Mouse (Mus musculus) CH12.LX (cell line): ENCODE results near the gene Vwf. TPM values are rescaled to one million over a fixed set of nuclear protein-coding genes. Genes with fewer than 3 reads are reported as not detected.

Experiments used
- DNase-seq: peaks from one replicate; pipeline ENCODE4 v3.0.0-alpha.2; 2013; ENCODE audit errors: extremely low read depth
- H3K27ac ChIP-seq: 2 replicates; pipeline ENCODE4 v1.5.1; 2012; ENCODE audit warnings: low read depth, mild to moderate bottlenecking, control low read depth, moderate library complexity; ENCODE audit not compliant: insufficient read depth
- H3K27me3 ChIP-seq: replicated peaks from 2 replicates; pipeline ENCODE3; 2012; ENCODE audit warnings: inconsistent platforms
- H3K36me3 ChIP-seq, 2 experiments: replicated peaks in 1 of 2; 2 replicates each; pipeline versions ENCODE3 to v1.6.1; 2012; ENCODE audit warnings: inconsistent platforms in 1 of 2, low read length in 1 of 2, mild to moderate bottlenecking in 1 of 2, mixed read lengths in 1 of 2, moderate library complexity in 1 of 2; ENCODE audit not compliant: control insufficient read depth in 1 of 2, insufficient read depth in 1 of 2
- H3K4me1 ChIP-seq, 2 experiments: 2 replicates each; pipeline ENCODE4 v1.6.1; 2012; ENCODE audit warnings: inconsistent platforms in 1 of 2, moderate library complexity in 1 of 2; ENCODE audit not compliant: insufficient read depth in 2 of 2, control insufficient read depth in 1 of 2
- H3K4me2 ChIP-seq: 2 replicates; pipeline ENCODE4 v1.6.1; 2012; ENCODE audit warnings: low read depth, mild to moderate bottlenecking, control low read depth; ENCODE audit not compliant: poor library complexity, insufficient read depth, severe bottlenecking
- H3K4me3 ChIP-seq, 3 experiments: fragments of 150-350 bp in 1 of 3; sonication (generic) in 1 of 3; replicated peaks in 1 of 3; 2 replicates each; pipeline versions ENCODE3 to v1.5.1; 2011 to 2012; ENCODE audit warnings: low read depth in 2 of 3, low read length in 2 of 3, mild to moderate bottlenecking in 2 of 3, moderate library complexity in 2 of 3, control low read depth in 1 of 3, improper control_type of control experiment in 1 of 3, inconsistent platforms in 1 of 3, mixed read lengths in 1 of 3; ENCODE audit not compliant: poor library complexity in 1 of 3
- H3K79me2 ChIP-seq: replicated peaks from 2 replicates; pipeline ENCODE4 v1.6.1; 2012; ENCODE audit warnings: mild to moderate bottlenecking, moderate library complexity; ENCODE audit not compliant: control insufficient read depth, poor library complexity, insufficient read depth, severe bottlenecking; ENCODE audit errors: extremely low read depth
- H3K9ac ChIP-seq: 2 replicates; pipeline ENCODE4 v1.6.1; 2012; ENCODE audit warnings: low read depth, mild to moderate bottlenecking, control low read depth, moderate library complexity; ENCODE audit not compliant: insufficient read depth
- H3K9me3 ChIP-seq: replicated peaks from 2 replicates; pipeline ENCODE3; 2012; ENCODE audit warnings: low read length, inconsistent platforms, mixed read lengths
- CHD1 ChIP-seq: IDR thresholded peaks from 2 replicates; pipeline ENCODE4 v1.6.1; 2012; ENCODE audit warnings: low read depth, low read length, improper control_type of control experiment, inconsistent platforms
- CHD2 ChIP-seq: IDR thresholded peaks from 2 replicates; pipeline ENCODE4 v1.6.1; 2011; ENCODE audit warnings: low read length, improper control_type of control experiment
- CTCF ChIP-seq, 2 experiments: IDR thresholded peaks in 1 of 2; conservative IDR thresholded peaks in 1 of 2; 2 replicates each; pipeline ENCODE4 v1.5.1; 2011 to 2012; ENCODE audit warnings: low read depth in 2 of 2, low read length in 2 of 2, improper control_type of control experiment in 1 of 2, inconsistent platforms in 1 of 2, mild to moderate bottlenecking in 1 of 2, moderate library complexity in 1 of 2
- GABPA ChIP-seq: IDR thresholded peaks from 2 replicates; pipeline ENCODE4 v1.6.1; 2012; ENCODE audit warnings: low read depth, low read length, improper control_type of control experiment, inconsistent platforms; ENCODE audit not compliant: insufficient replicate concordance
- HCFC1 ChIP-seq: IDR thresholded peaks from 2 replicates; pipeline ENCODE4 v1.6.1; 2012; ENCODE audit warnings: low read depth, mild to moderate bottlenecking, inconsistent platforms, low read length, improper control_type of control experiment
- KAT2A ChIP-seq: IDR thresholded peaks from 2 replicates; pipeline ENCODE4 v1.6.1; 2012; ENCODE audit warnings: low read length, improper control_type of control experiment, inconsistent platforms; ENCODE audit not compliant: insufficient replicate concordance
- MAFK ChIP-seq: IDR thresholded peaks from 2 replicates; pipeline ENCODE4 v1.6.1; 2011; ENCODE audit warnings: low read length, improper control_type of control experiment; ENCODE audit not compliant: insufficient replicate concordance
- PAX5 ChIP-seq: IDR thresholded peaks from 2 replicates; pipeline ENCODE4 v1.6.1; 2012; ENCODE audit warnings: low read length, inconsistent platforms, mixed read lengths
- POLR2A ChIP-seq: IDR thresholded peaks from 2 replicates; pipeline ENCODE4 v1.6.1; 2011; ENCODE audit warnings: low read depth, mild to moderate bottlenecking, improper control_type of control experiment, low read length
- POLR2AphosphoS2 ChIP-seq: IDR thresholded peaks from 2 replicates; pipeline ENCODE4 v1.6.1; 2011; ENCODE audit warnings: low read depth, low read length, improper control_type of control experiment
- RCOR1 ChIP-seq: conservative IDR thresholded peaks from 2 replicates; pipeline ENCODE4 v1.6.1; 2012; ENCODE audit warnings: low read depth, mild to moderate bottlenecking, inconsistent platforms, low read length, improper control_type of control experiment
- SIN3A ChIP-seq: IDR thresholded peaks from 2 replicates; pipeline ENCODE4 v1.6.1; 2012; ENCODE audit warnings: low read length, improper control_type of control experiment, inconsistent platforms
- TBP ChIP-seq: conservative IDR thresholded peaks from 2 replicates; pipeline ENCODE4 v1.6.1; 2011; ENCODE audit warnings: low read depth, low read length, improper control_type of control experiment
- TCF12 ChIP-seq: IDR thresholded peaks from 2 replicates; pipeline ENCODE4 v1.6.1; 2014; ENCODE audit warnings: low read depth, mild to moderate bottlenecking, inconsistent platforms, low read length, improper control_type of control experiment
- USF1 ChIP-seq: IDR thresholded peaks from 2 replicates; pipeline ENCODE4 v1.6.1; 2014; ENCODE audit warnings: low read depth, mild to moderate bottlenecking, inconsistent platforms, low read length, improper control_type of control experiment
- USF2 ChIP-seq: conservative IDR thresholded peaks from 2 replicates; pipeline ENCODE4 v1.6.1; 2011; ENCODE audit warnings: low read depth, low read length, improper control_type of control experiment
- ZMIZ1 ChIP-seq: IDR thresholded peaks from 2 replicates; pipeline ENCODE4 v1.6.1; 2012; ENCODE audit warnings: low read depth, mild to moderate bottlenecking, inconsistent platforms, low read length, improper control_type of control experiment
- dilution Hi-C: fragments of 300-500 bp; cut with MboI; formaldehyde crosslinking; loops from 2 replicates; pipeline ENCODE4 v1.14.3; 2020; ENCODE audit warnings: low sequenced_read_pairs; ENCODE audit not compliant: extremely low pct_unique_long_range_greater_than_20kb, extremely low pct_ligation_motif_present
- in situ Hi-C: fragments of 300-500 bp; cut with MboI; formaldehyde crosslinking; loops from 3 replicates; pipeline ENCODE4 v1.14.3; 2019; ENCODE audit warnings: low sequenced_read_pairs, low pct_ligation_motif_present, low pct_unique_long_range_greater_than_20kb, mixed read lengths
- polyA plus RNA-seq: library from polyadenylated mRNA; unstranded; fragments of >175 nt; gene quantifications from 2 replicates; pipeline ENCODE4 v1.2.1, GENCODE M21; 2012; ENCODE audit warnings: low read depth; ENCODE audit not compliant: insufficient read length
- total RNA-seq, 2 experiments: library from RNA; depleted of rRNA; stranded (reverse); fragments of 300-350 nt in 1 of 2; fragments of >200 nt in 1 of 2; gene quantifications; 2 replicates each; pipeline ENCODE4 v1.2.3; 2012 to 2014

Vwf gene
- total and polyA plus RNA-seq, 3 experiments = not detected

DNA sequence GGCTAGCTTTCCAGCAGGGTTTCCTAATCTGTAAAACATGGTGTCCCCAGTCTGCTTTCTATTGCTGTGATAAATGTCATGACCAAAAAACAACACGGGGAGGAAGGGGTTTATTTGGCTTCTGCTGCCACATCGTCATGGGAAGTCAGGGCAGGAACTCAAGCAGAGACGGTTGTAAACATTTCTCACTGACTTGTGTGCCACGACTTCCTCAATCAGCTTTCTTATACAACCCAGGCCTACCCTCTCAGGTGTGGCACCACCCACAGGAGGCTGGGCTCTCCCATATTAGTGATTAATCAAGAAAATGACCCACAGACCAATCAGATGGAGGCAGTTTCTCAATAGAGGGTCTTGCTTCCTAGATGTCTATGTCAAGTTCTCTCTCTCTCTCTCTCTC lies 48.3 kb downstream of the Vwf start:
- no peak overlapping the region for H3K27ac ChIP-seq
- in situ Hi-C loops (no loop called here), dilution Hi-C loops (no loop called here)
- H3K27me3 ChIP-seq = peaks cover 99% of the 10 kb centered on the region
- H3K4me2 ChIP-seq = no peak overlapping the region
- H3K9me3 ChIP-seq = no peaks in the 10 kb centered on the region
- TF ChIP-seq POLR2AphosphoS2 (no peak), USF1 (no peak), MAFK (no peak), CTCF (conservative IDR thresholded peaks at IDR 0.05 in 1 of 2, IDR thresholded peaks at IDR 0.05 in 1 of 2; ENCODE audit: low read depth in 2 of 2, low read length in 2 of 2) (no peak), TCF12 (no peak), HCFC1 (no peak), ZMIZ1 (no peak), CHD1 (no peak), TBP (no peak), PAX5 (no peak), RCOR1 (no peak)
- no peaks in the 10 kb centered on the region for H3K36me3 ChIP-seq
- no peak for DNase-seq
- H3K4me3 ChIP-seq = no peak overlapping the region
- H3K9ac ChIP-seq = no peak overlapping the region
- no peaks in the 10 kb centered on the region for H3K4me1 ChIP-seq
- no peaks in the 10 kb centered on the region for H3K79me2 ChIP-seq

DNA sequence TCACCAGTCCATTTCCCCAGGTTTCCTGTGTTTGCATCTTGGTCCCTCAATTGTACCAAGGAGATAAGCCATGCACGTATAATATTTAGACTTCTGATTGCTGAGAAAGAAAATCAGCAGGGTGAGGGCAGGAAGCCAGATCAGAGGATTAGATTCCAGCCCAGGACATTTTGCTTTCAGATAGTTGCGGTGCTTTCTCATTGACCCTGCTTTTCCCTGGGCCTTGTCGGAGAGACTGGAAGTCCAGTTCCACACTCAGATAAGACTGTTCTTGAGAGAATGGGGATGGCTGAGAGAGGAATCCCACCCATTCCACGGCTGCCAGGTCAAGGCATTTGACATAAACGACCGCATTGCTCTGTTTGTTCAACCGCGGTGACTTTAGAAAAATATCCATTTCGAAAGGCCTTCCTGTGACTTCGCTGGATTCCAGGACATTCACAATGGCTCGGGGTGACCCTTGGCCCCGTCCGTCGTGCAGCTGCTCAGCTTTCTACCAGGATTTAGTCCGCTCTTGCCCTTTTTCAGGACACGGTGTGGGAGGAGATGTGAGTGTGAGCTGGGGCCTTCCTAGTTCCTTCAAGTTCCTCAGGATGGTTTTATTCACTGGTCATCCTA lies 50.2 kb downstream of the Vwf start:
- H3K36me3 ChIP-seq = no peaks in the 10 kb centered on the region
- in situ Hi-C loops = no loop called here
- H3K4me2 ChIP-seq = no peak overlapping the region
- TF ChIP-seq TCF12 = no peak
- TF ChIP-seq KAT2A = no peak
- no peak for TF ChIP-seq POLR2A
- no peak for TF ChIP-seq GABPA
- no peak for TF ChIP-seq CHD2
- TF ChIP-seq SIN3A = no peak
- TF ChIP-seq USF2 = no peak
- H3K4me1 ChIP-seq = no peaks in the 10 kb centered on the region
- no peaks in the 10 kb centered on the region for H3K79me2 ChIP-seq
- H3K9me3 ChIP-seq = no peaks in the 10 kb centered on the region
- no peak for DNase-seq
- H3K4me3 ChIP-seq = no peak overlapping the region
- peaks cover 98% of the 10 kb centered on the region for H3K27me3 ChIP-seq
- H3K27ac ChIP-seq = no peak overlapping the region
- no peak overlapping the region for H3K9ac ChIP-seq
- dilution Hi-C loops = no loop called here
